Mouse (Mus musculus) liver, embryonic 12.5 days (tissue): ENCODE results near the gene Poldip2. TPM values are rescaled to one million over a fixed set of nuclear protein-coding genes. Genes with fewer than 3 reads are reported as not detected.

Experiments used
- ATAC-seq: fragments of 200-750 bp; cut with Nextera tagmentation; 2 replicates; pipeline ENCODE4 v1.8.0; 2017; ENCODE audit warnings: moderate number of reproducible peaks, mild to moderate bottlenecking, moderate library complexity
- H3K27ac ChIP-seq: fragments of 300-500 bp; sonication (generic); 2 replicates; pipeline ENCODE4 v1.5.1; 2016; ENCODE audit warnings: mild to moderate bottlenecking
- H3K27me3 ChIP-seq: fragments of 300-500 bp; sonication (generic); replicated peaks from 2 replicates; pipeline ENCODE4 v1.6.1; 2016; ENCODE audit warnings: mild to moderate bottlenecking, moderate library complexity
- H3K36me3 ChIP-seq: fragments of 300-500 bp; sonication (generic); 2 replicates; pipeline ENCODE4 v1.6.1; 2016; ENCODE audit warnings: mild to moderate bottlenecking, moderate library complexity
- H3K4me1 ChIP-seq: fragments of 300-500 bp; sonication (generic); 2 replicates; pipeline ENCODE4 v1.6.1; 2016
- H3K4me2 ChIP-seq: fragments of 300-500 bp; sonication (generic); 2 replicates; pipeline ENCODE4 v1.6.1; 2016; ENCODE audit warnings: mild to moderate bottlenecking, moderate library complexity
- H3K4me3 ChIP-seq: fragments of 300-500 bp; sonication (generic); 2 replicates; pipeline ENCODE4 v1.5.1; 2016; ENCODE audit warnings: mild to moderate bottlenecking, moderate library complexity
- H3K9ac ChIP-seq: fragments of 300-500 bp; sonication (generic); 2 replicates; pipeline ENCODE4 v1.6.1; 2016; ENCODE audit warnings: mild to moderate bottlenecking, moderate library complexity
- H3K9me3 ChIP-seq: fragments of 300-500 bp; sonication (generic); replicated peaks from 2 replicates; pipeline ENCODE4 v1.6.1; 2016; ENCODE audit warnings: mild to moderate bottlenecking, moderate library complexity
- WGBS: fragments of 180-500 bp; shearing (Covaris S2); methylation state at CpG from one replicate; pipeline ENCODE4 v1.1.7; 2016; ENCODE audit not compliant: insufficient replicate concordance; 5-methylcytosine and 5-hydroxymethylcytosine counted together
- polyA plus RNA-seq: library from polyadenylated mRNA; unstranded; fragments of >200 nt; fragmentation: Nextera tagmentation; extraction: Ambion mirVana; gene quantifications from 2 replicates; pipeline ENCODE4 v1.2.1, GENCODE M21; 2016

Poldip2 gene
- polyA plus RNA-seq, 1 experiment from 2014 or later = 96.7 TPM

DNA sequence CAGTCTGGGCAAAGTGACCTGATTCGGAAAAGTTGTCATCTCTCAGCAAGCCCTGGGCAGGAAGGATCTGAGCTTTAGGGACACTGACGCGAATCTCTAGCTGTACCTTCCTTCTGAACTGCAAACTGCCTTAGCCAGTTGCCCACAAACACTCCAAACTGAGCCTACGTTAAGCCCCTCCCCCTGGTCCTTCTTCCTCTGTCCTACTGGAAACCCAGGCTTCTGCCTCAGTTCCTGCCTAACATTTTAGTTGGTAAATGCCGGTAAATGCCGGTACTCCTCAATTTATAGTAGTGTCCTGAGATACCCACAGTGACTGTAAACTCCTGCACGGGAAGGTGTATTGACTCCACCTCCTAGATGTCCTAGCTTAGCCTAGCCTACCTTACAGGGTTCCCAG is 28.4 kb upstream of the Poldip2 start:
- ATAC-seq = no peak
- H3K27ac ChIP-seq = no peak overlapping the region
- H3K27me3 ChIP-seq = peaks cover 70% of the 10 kb centered on the region
- WGBS = 30% methylated on average over 7 of the region's 7 CpGs
- no peak overlapping the region for H3K4me3 ChIP-seq
- H3K9ac ChIP-seq = no peak overlapping the region
- no peak overlapping the region for H3K4me2 ChIP-seq
- H3K9me3 ChIP-seq = no peaks in the 10 kb centered on the region
- H3K36me3 ChIP-seq = no peaks in the 10 kb centered on the region
- no peaks in the 10 kb centered on the region for H3K4me1 ChIP-seq

GRCm38 (mm10) chr11:78488168-78488567 is 23.8 kb upstream of the Poldip2 start:
- 2% methylated on average over 8 of the region's 8 CpGs for WGBS
- H3K4me2 ChIP-seq = no peak overlapping the region
- no peaks in the 10 kb centered on the region for H3K36me3 ChIP-seq
- no peak overlapping the region for H3K27ac ChIP-seq
- no peak overlapping the region for H3K9ac ChIP-seq
- H3K9me3 ChIP-seq = no peaks in the 10 kb centered on the region
- no peak for ATAC-seq
- H3K27me3 ChIP-seq = peaks cover 97% of the 10 kb centered on the region
- H3K4me3 ChIP-seq = no peak overlapping the region
- no peaks in the 10 kb centered on the region for H3K4me1 ChIP-seq

- WGBS = 11% methylated on average over 46 of the region's 48 CpGs
Measured at GRCm38 (mm10) chr11:78490781-78491241, 21.2 kb upstream of the Poldip2 start.

GRCm38 (mm10) chr11:78495904-78496303 is 16.1 kb upstream of the Poldip2 start:
- ATAC-seq = no peak
- no peak overlapping the region for H3K27ac ChIP-seq
- WGBS = 7% methylated on average over 6 of the region's 6 CpGs
- no peaks in the 10 kb centered on the region for H3K36me3 ChIP-seq
- no peak overlapping the region for H3K4me2 ChIP-seq
- peaks cover 97% of the 10 kb centered on the region for H3K27me3 ChIP-seq
- H3K4me1 ChIP-seq = peaks cover 17% of the 10 kb centered on the region
- H3K9me3 ChIP-seq = no peaks in the 10 kb centered on the region
- no peak overlapping the region for H3K4me3 ChIP-seq
- H3K9ac ChIP-seq = no peak overlapping the region

More at GRCm38 (mm10) chr11:78490781-78491241, 21.2 kb upstream of the Poldip2 start:
- no peaks in the 10 kb centered on the region for H3K9me3 ChIP-seq
- no peaks in the 10 kb centered on the region for H3K36me3 ChIP-seq
- no peak for ATAC-seq
- peaks cover 96% of the 10 kb centered on the region for H3K27me3 ChIP-seq
- no peak overlapping the region for H3K27ac ChIP-seq
- peak overlapping the region; percentile 26 for H3K4me3 ChIP-seq
- H3K9ac ChIP-seq = no peak overlapping the region
- no peaks in the 10 kb centered on the region for H3K4me1 ChIP-seq
- peak overlapping the region; percentile 47 for H3K4me2 ChIP-seq

DNA sequence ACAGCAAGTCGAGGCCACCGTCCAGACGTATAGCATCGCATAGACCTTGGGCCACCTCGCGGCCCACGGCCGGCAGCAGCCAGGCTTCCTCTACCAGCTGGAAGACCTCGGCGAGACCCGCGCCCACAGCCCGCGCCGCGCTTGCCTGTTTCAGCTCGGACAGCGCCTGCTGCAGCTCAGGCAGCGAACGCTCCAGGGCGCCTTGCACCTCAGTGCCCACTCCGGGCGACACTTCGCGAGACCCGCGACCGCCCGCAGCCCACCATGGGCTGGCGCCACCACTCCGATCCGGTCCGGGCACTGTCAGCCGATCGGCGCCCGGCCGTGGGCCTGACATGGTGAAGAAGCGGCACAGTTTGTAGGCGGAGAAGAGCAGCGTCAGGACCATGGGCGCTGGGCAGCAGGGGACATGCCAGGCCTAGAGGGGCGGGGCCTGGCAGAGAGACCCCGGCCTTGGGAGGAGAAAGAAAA is 14.9 kb upstream of the Poldip2 start:
- H3K9me3 ChIP-seq = no peaks in the 10 kb centered on the region
- H3K9ac ChIP-seq = no peak overlapping the region
- H3K4me1 ChIP-seq = peaks cover 17% of the 10 kb centered on the region
- peaks cover 93% of the 10 kb centered on the region for H3K27me3 ChIP-seq
- no peaks in the 10 kb centered on the region for H3K36me3 ChIP-seq
- H3K4me3 ChIP-seq = peak overlapping the region; percentile 53
- peak overlapping the region; percentile 76 for H3K4me2 ChIP-seq
- WGBS = 1% methylated on average over 44 of the region's 44 CpGs
- no peak for ATAC-seq
- H3K27ac ChIP-seq = no peak overlapping the region

DNA sequence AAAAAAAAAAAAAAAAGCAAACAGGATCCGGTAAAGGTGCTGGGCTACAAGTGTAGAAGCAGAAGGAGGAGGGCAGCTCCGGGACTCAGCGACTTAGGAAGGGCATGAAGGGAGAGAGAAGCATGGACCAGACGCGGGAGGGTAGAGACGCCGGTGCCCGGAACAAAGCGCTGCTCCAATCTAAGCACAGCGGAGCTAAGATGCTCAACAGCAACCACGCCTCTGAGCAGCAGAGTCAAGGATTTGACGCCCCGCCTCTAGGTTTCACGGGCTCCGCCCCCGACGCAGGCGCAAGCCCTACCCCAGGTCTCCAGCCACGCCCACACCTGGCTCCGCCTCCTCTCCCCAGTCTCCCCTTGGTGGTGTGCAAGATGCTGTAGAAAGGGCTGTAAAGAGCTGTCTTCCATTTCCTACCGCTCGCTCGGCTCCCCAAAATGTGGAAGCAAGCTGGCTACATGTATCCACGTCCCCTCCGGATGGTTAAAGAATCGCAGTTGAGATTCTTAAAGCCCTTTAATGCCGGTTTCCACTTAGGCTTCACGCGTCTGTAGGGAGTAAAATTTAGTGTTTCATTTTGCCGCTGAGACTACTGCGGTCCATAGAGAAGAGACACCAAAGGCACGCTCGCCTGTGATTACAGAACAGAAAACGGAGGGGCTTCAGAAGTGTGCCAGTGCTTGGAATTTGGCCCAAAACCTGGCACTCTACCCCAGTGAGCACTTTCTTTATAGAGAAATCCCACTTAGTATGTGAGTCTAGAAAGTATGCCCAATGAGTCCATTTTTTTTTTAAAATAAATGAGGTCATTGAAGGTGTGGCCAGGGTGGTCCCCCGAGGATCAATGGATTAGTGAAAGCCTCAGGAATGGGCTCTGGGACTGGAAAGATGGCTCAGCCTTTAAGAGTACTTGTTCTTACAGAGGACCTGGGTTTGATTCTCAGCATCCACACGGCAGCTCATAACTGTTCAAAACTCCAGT is 14.2 kb upstream of the Poldip2 start, which contains the start of gene Sarm1:
Gene Sarm1, minus strand, starts transcription at position 211 of the 979 bp plus-strand sequence.
- peak; percentile 90 for ATAC-seq
- Histone ChIP-seq H3K4me3 (peak within 1 kb of the TSS; percentile 53), H3K27ac (peak within 1 kb of the TSS; percentile 64; the same call in 1 of the 2 replicates), H3K4me2 (peak within 1 kb of the TSS; percentile 76), H3K9ac (no peak within 1 kb of the TSS), H3K4me1 (peaks cover 17% of the 10 kb centered on the region), H3K36me3 (no peaks in the 10 kb centered on the region), H3K9me3 (no peaks in the 10 kb centered on the region), H3K27me3 (peaks cover 86% of the 10 kb centered on the region)
- WGBS = 4% methylated on average over 36 of the region's 36 CpGs

GRCm38 (mm10) chr11:78499004-78499403 is 13.0 kb upstream of the Poldip2 start, which contains the start of gene Vtn:
Vtn (plus strand) TSS chr11:78499091.
- Histone ChIP-seq H3K9ac (peak within 1 kb of the TSS; percentile 37), H3K4me2 (peak within 1 kb of the TSS; percentile 76), H3K4me3 (peak within 1 kb of the TSS; percentile 53), H3K9me3 (no peaks in the 10 kb centered on the region), H3K4me1 (peaks cover 17% of the 10 kb centered on the region), H3K36me3 (no peaks in the 10 kb centered on the region), H3K27ac (peak within 1 kb of the TSS; percentile 64), H3K27me3 (peaks cover 82% of the 10 kb centered on the region)
- 57% methylated on average over 7 of the region's 7 CpGs for WGBS
- ATAC-seq = 0 out of 2 replicates have a peak, but pooled peaks have one; percentile 20

- Histone ChIP-seq H3K27me3 (peaks cover 76% of the 10 kb centered on the region), H3K4me3 (peak overlapping the region; percentile 40), H3K4me1 (peaks cover 17% of the 10 kb centered on the region), H3K9ac (peak overlapping the region; percentile 37), H3K9me3 (no peaks in the 10 kb centered on the region), H3K27ac (peak overlapping the region; percentile 64), H3K4me2 (peak overlapping the region; percentile 76), H3K36me3 (no peaks in the 10 kb centered on the region)
- WGBS = 36% methylated on average over 16 of the region's 16 CpGs
- no peak for ATAC-seq
Measured at GRCm38 (mm10) chr11:78499543-78499942, 12.4 kb upstream of the Poldip2 start.

- Histone ChIP-seq H3K27me3 (peaks cover 64% of the 10 kb centered on the region), H3K27ac (peak overlapping the region; percentile 64; the same call in 1 of the 2 replicates), H3K9ac (0 out of 2 replicates have a peak overlapping the region, but pooled peaks have one; percentile 15), H3K4me2 (peak overlapping the region; percentile 76), H3K4me3 (peak overlapping the region; percentile 40), H3K9me3 (no peaks in the 10 kb centered on the region), H3K36me3 (peaks cover 8% of the 10 kb centered on the region), H3K4me1 (peaks cover 17% of the 10 kb centered on the region)
- whole genome bisulfite sequencing = 57% methylated on average over 9 of the region's 9 CpGs
- peak; percentile 30 for ATAC-seq
Measured at GRCm38 (mm10) chr11:78500623-78501202, 11.3 kb upstream of the Poldip2 start.

DNA sequence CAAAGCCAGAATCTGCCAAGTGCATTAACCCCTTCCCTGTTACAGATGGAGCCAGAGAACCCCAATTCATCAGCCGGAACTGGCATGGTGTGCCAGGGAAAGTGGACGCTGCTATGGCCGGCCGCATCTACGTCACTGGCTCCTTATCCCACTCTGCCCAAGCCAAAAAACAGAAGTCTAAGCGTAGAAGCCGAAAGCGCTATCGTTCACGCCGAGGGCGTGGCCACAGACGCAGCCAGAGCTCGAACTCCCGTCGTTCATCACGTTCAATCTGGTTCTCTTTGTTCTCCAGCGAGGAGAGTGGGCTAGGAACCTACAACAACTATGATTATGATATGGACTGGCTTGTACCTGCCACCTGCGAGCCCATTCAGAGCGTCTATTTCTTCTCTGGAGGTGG is 10.5 kb upstream of the Poldip2 start:
- Histone ChIP-seq H3K4me3 (no peak overlapping the region), H3K9me3 (no peaks in the 10 kb centered on the region), H3K27me3 (peaks cover 56% of the 10 kb centered on the region), H3K4me2 (peak overlapping the region; percentile 22; the same call in 1 of the 2 replicates), H3K36me3 (peaks cover 16% of the 10 kb centered on the region), H3K27ac (no peak overlapping the region), H3K9ac (no peak overlapping the region), H3K4me1 (peaks cover 17% of the 10 kb centered on the region)
- ATAC-seq = no peak
- WGBS = 64% methylated on average over 20 of the region's 20 CpGs

GRCm38 (mm10) chr11:78502909-78503650 is 8.9 kb upstream of the Poldip2 start, which contains the start of gene Sebox:
Sebox (plus strand) TSS chr11:78503447.
- Histone ChIP-seq H3K9ac (no peak within 1 kb of the TSS), H3K9me3 (no peaks in the 10 kb centered on the region), H3K27me3 (peaks cover 41% of the 10 kb centered on the region), H3K4me1 (peaks cover 2% of the 10 kb centered on the region), H3K36me3 (peaks cover 32% of the 10 kb centered on the region), H3K4me2 (no peak within 1 kb of the TSS), H3K27ac (no peak within 1 kb of the TSS), H3K4me3 (no peak within 1 kb of the TSS)
- ATAC-seq = no peak
- WGBS = 60% methylated on average over 7 of the region's 7 CpGs
